Mouse (Mus musculus) kidney, embryonic 16.5 days (tissue): ENCODE data around the gene Olfr1299. TPM values are rescaled to one million over a fixed set of nuclear protein-coding genes. Genes with fewer than 3 reads are reported as not detected.

Experiments
- ATAC-seq: fragments of 200-750 bp; cut with Nextera tagmentation; 2 replicates; pipeline ENCODE4 v1.8.0; 2017; ENCODE audit warnings: moderate TSS enrichment; ENCODE audit not compliant: low FRiP score, low TSS enrichment
- H3K27ac ChIP-seq: fragments of 300-500 bp; sonication (generic); 2 replicates; pipeline ENCODE4 v1.5.1; 2014; ENCODE audit warnings: low read length
- H3K27me3 ChIP-seq: fragments of 300-500 bp; sonication (generic); 2 replicates; pipeline ENCODE4 v1.6.1; 2014; ENCODE audit warnings: low read length, control low read depth, mixed read lengths; ENCODE audit not compliant: insufficient read depth
- H3K36me3 ChIP-seq: fragments of 300-500 bp; sonication (generic); 2 replicates; pipeline ENCODE4 v1.6.1; 2014; ENCODE audit warnings: low read length, control low read depth, mixed read lengths; ENCODE audit not compliant: insufficient read depth
- H3K4me1 ChIP-seq: fragments of 300-500 bp; sonication (generic); 2 replicates; pipeline ENCODE4 v1.6.1; 2014; ENCODE audit warnings: low read length, control low read depth, mixed read lengths; ENCODE audit not compliant: insufficient read depth
- H3K4me2 ChIP-seq: fragments of 300-500 bp; sonication (generic); replicated peaks from 2 replicates; pipeline ENCODE4 v1.6.1; 2014; ENCODE audit warnings: low read depth, low read length
- H3K4me3 ChIP-seq: fragments of 300-500 bp; sonication (generic); 2 replicates; pipeline ENCODE4 v1.5.1; 2014; ENCODE audit warnings: mild to moderate bottlenecking, low read length
- H3K9ac ChIP-seq: fragments of 300-500 bp; sonication (generic); replicated peaks from 2 replicates; pipeline ENCODE4 v1.6.1; 2014; ENCODE audit warnings: low read length
- H3K9me3 ChIP-seq: fragments of 300-500 bp; sonication (generic); 2 replicates; pipeline ENCODE4 v1.6.1; 2016; ENCODE audit warnings: low read length, control low read depth
- WGBS: fragments of 180-500 bp; shearing (Covaris S2); extraction: QIAGEN DNeasy Blood & Tissue Kit; methylation state at CpG from one replicate; pipeline ENCODE4 v1.1.7; 2014; 5-methylcytosine and 5-hydroxymethylcytosine counted together
- polyA plus RNA-seq: library from polyadenylated mRNA; unstranded; fragments of >200 nt; fragmentation: Nextera tagmentation; extraction: Ambion mirVana; gene quantifications from 2 replicates; pipeline ENCODE4 v1.2.1, GENCODE M21; 2015

The Olfr1299 gene
- polyA plus RNA-seq: not detected in 2 replicates

GRCm38 (mm10) chr2:111661119-111661518 lies at the start of gene Olfr1299:
Olfr1299 (plus strand) TSS chr2:111661419.
- Histone ChIP-seq H3K27ac (no peak within 1 kb of the TSS), H3K9ac (no peak within 1 kb of the TSS), H3K4me2 (no peak within 1 kb of the TSS), H3K4me1 (no peaks in the 10 kb centered on the region), H3K27me3 (no peaks in the 10 kb centered on the region), H3K9me3 (no peaks in the 10 kb centered on the region), H3K4me3 (no peak within 1 kb of the TSS), H3K36me3 (no peaks in the 10 kb centered on the region)
- ATAC-seq: no peak
- 81% methylated on average over 4 of the region's 4 CpGs for WGBS

GRCm38 (mm10) chr2:111626397-111626796 lies 34.8 kb upstream of the Olfr1299 start, which contains the start of gene Olfr1297:
Olfr1297 (minus strand) TSS chr2:111626497.
- H3K4me1 ChIP-seq: no peaks in the 10 kb centered on the region
- no peak within 1 kb of the TSS for H3K4me3 ChIP-seq
- H3K9ac ChIP-seq: no peak within 1 kb of the TSS
- no peaks in the 10 kb centered on the region for H3K27me3 ChIP-seq
- no peak for ATAC-seq
- WGBS: 83% methylated on average over 1 of the region's 1 CpGs
- H3K27ac ChIP-seq: no peak within 1 kb of the TSS
- no peak within 1 kb of the TSS for H3K4me2 ChIP-seq
- H3K36me3 ChIP-seq: no peaks in the 10 kb centered on the region
- H3K9me3 ChIP-seq: no peaks in the 10 kb centered on the region

- no peak within 1 kb of the TSS for H3K4me2 ChIP-seq
- H3K36me3 ChIP-seq: no peaks in the 10 kb centered on the region
- WGBS: 69% methylated on average over 1 of the region's 1 CpGs
These were observed 12.1 kb upstream of the Olfr1299 start, which contains the start of gene Olfr1298 for GRCm38 (mm10) chr2:111649101-111649500. Olfr1298 (minus strand) TSS chr2:111649201.

More at GRCm38 (mm10) chr2:111649101-111649500, 12.1 kb upstream of the Olfr1299 start, which contains the start of gene Olfr1298:
- ATAC-seq: no peak
- Histone ChIP-seq H3K27ac (no peak within 1 kb of the TSS), H3K9me3 (no peaks in the 10 kb centered on the region), H3K9ac (no peak within 1 kb of the TSS), H3K4me1 (no peaks in the 10 kb centered on the region), H3K4me3 (no peak within 1 kb of the TSS), H3K27me3 (no peaks in the 10 kb centered on the region)

Other genes with a start within 250 kb of the Olfr1299 start
- not detected in 2 replicates for gene Olfr1286, start 238.3 kb upstream of the Olfr1299 start, polyA plus RNA-seq
- gene Olfr1287, start 212.3 kb upstream of the Olfr1299 start, polyA plus RNA-seq: not detected in 2 replicates
- not detected in 2 replicates for gene Olfr1288, start 187.3 kb upstream of the Olfr1299 start, polyA plus RNA-seq
- not detected in 2 replicates for gene Olfr1289, start 180.6 kb upstream of the Olfr1299 start, polyA plus RNA-seq
- gene Olfr1290, start 167.6 kb upstream of the Olfr1299 start, polyA plus RNA-seq: not detected in 2 replicates
- not detected in 2 replicates for gene Olfr1291-ps1, start 164.2 kb upstream of the Olfr1299 start, polyA plus RNA-seq
- gene Olfr1293-ps, start 136.2 kb upstream of the Olfr1299 start, polyA plus RNA-seq: not detected in 2 replicates
- gene Olfr1294, start 121.1 kb upstream of the Olfr1299 start, polyA plus RNA-seq: not detected in 2 replicates
- not detected in 2 replicates for gene Olfr1295, start 91.7 kb upstream of the Olfr1299 start, polyA plus RNA-seq
- gene Olfr1297, start 34.9 kb upstream of the Olfr1299 start, polyA plus RNA-seq: not detected in 2 replicates
- gene Olfr1298, start 12.2 kb upstream of the Olfr1299 start, polyA plus RNA-seq: not detected in 2 replicates
- not detected in 2 replicates for gene Olfr1301, start 89.6 kb downstream of the Olfr1299 start, polyA plus RNA-seq
- not detected in 2 replicates for gene Olfr1302, start 116.0 kb downstream of the Olfr1299 start, polyA plus RNA-seq
- gene Olfr1303, start 158.9 kb downstream of the Olfr1299 start, polyA plus RNA-seq: not detected in 2 replicates
- gene Olfr1305, start 215.7 kb downstream of the Olfr1299 start, polyA plus RNA-seq: not detected in 2 replicates